Mouse (Mus musculus) monocyte, adult 5-6 weeks (primary cell): ENCODE measurements around the gene Oxsm. TPM values are rescaled to one million over a fixed set of nuclear protein-coding genes. Genes with fewer than 3 reads are reported as not detected.

ENCODE experiments used
- total RNA-seq: library from RNA; stranded (forward); fragments of 200-1000, 200-491, 200-594 nt; gene quantifications from 3 replicates; pipeline ENCODE4 v1.2.3, GENCODE M21; 2017

Gene Oxsm
- total RNA-seq, 1 experiment from 2014 or later = 13.6 TPM

Other genes with a start within 250 kb of the Oxsm start
- 58.4 to 63.1 TPM (median 59.5 TPM) in 3 replicates for gene Ngly1, start 528 bp downstream of the Oxsm start, total RNA-seq
- gene Top2b, start 115.4 kb upstream of the Oxsm start, total RNA-seq = 215 to 232 TPM (median 220 TPM) in 3 replicates